Mouse (Mus musculus) left cerebral cortex, postnatal 10 days (tissue): ENCODE data around the gene Iqcb1. TPM values are rescaled to one million over a fixed set of nuclear protein-coding genes. Genes with fewer than 3 reads are reported as not detected.

Experiments used
- DNase-seq, 2 experiments: peaks; one replicate each; pipeline ENCODE4 v3.0.0; 2021 to 2022; ENCODE audit warnings: low spot score in 2 of 2, mixed read lengths in 1 of 2; ENCODE audit errors: extremely low spot score in 1 of 2
- intact Hi-C: fragments of 180-260 bp; cut with DNase I; formaldehyde crosslinking; loops from one replicate; pipeline ENCODE4 v1.15.1; 2025
- total RNA-seq, 2 experiments: library from RNA; stranded (reverse); gene quantifications; 2 replicates each; pipeline ENCODE4 v1.2.3; 2021

Iqcb1 gene
- total RNA-seq, 2 experiments from 2014 or later: 35.4 to 40.0 TPM

GRCm38 (mm10) chr16:36863585-36863984 is 35.4 kb downstream of the Iqcb1 start:
- no peak for DNase-seq
- intact Hi-C loops: no loop called here

GRCm38 (mm10) chr16:36869442-36869841 is 41.3 kb downstream of the Iqcb1 start:
- intact Hi-C loops: no loop called here
- no peak for DNase-seq

GRCm38 (mm10) chr16:36874583-36875275 is 46.5 kb downstream of the Iqcb1 start, which contains the start of the genes Eaf2 and Golgb1:
Eaf2 (minus strand) TSS chr16:36875003.
Golgb1 (plus strand) TSS chr16:36875140.
- peak; percentile 98 to 99 for DNase-seq
- intact Hi-C loops: loop anchor here (2.0 kb wide), 1 partner anchor 136 kb away; the partner anchor contains the start of gene Polq

- peak; percentile 23 to 73 for DNase-seq
Measured at GRCm38 (mm10) chr16:36875276-36875851, 47.2 kb downstream of the Iqcb1 start.

GRCm38 (mm10) chr16:36877316-36877715 is 49.1 kb downstream of the Iqcb1 start:
- intact Hi-C loops: no loop called here
- no peak for DNase-seq

More at GRCm38 (mm10) chr16:36875276-36875851, 47.2 kb downstream of the Iqcb1 start:
- intact Hi-C loops: loop anchor here (2.0 kb wide), 1 partner anchor 135 kb away; the partner anchor contains the start of gene Polq

- intact Hi-C loops: no loop called here
- DNase-seq: no peak
Measured at GRCm38 (mm10) chr16:36882737-36883343, 54.7 kb downstream of the Iqcb1 start.

GRCm38 (mm10) chr16:36884881-36885280 is 56.7 kb downstream of the Iqcb1 start:
- DNase-seq: peak in 1 of 2 experiments; percentile 44
- intact Hi-C loops: no loop called here

- intact Hi-C loops: no loop called here
- DNase-seq: no peak
Measured at GRCm38 (mm10) chr16:36885912-36886311, 57.7 kb downstream of the Iqcb1 start.

GRCm38 (mm10) chr16:36887546-36887945 is 59.4 kb downstream of the Iqcb1 start:
- intact Hi-C loops: no loop called here

GRCm38 (mm10) chr16:36890559-36890958 is 62.4 kb downstream of the Iqcb1 start:
- no peak for DNase-seq
- intact Hi-C loops: loop anchor here (5.0 kb wide), 1 partner anchor 43 kb away; no protein-coding TSS in a partner anchor

More at GRCm38 (mm10) chr16:36887546-36887945, 59.4 kb downstream of the Iqcb1 start:
- DNase-seq: no peak

GRCm38 (mm10) chr16:36891415-36891814 is 63.2 kb downstream of the Iqcb1 start:
- intact Hi-C loops: loop anchor here (5.0 kb wide), 1 partner anchor 44 kb away; no protein-coding TSS in a partner anchor
- DNase-seq: no peak

- intact Hi-C loops: loop anchor here (5.0 kb wide), 1 partner anchor 46 kb away; no protein-coding TSS in a partner anchor
- DNase-seq: no peak
Measured at GRCm38 (mm10) chr16:36893317-36893716, 65.1 kb downstream of the Iqcb1 start.

- DNase-seq: no peak
- intact Hi-C loops: no loop called here
Measured at GRCm38 (mm10) chr16:36896712-36897111, 68.5 kb downstream of the Iqcb1 start.

GRCm38 (mm10) chr16:36903156-36903555 is 75.0 kb downstream of the Iqcb1 start:
- intact Hi-C loops: no loop called here
- no peak for DNase-seq

- intact Hi-C loops: no loop called here
- no peak for DNase-seq
Measured at GRCm38 (mm10) chr16:36911909-36912308, 83.7 kb downstream of the Iqcb1 start.

- DNase-seq: no peak
- intact Hi-C loops: no loop called here
Measured at GRCm38 (mm10) chr16:36912311-36912710, 84.1 kb downstream of the Iqcb1 start.

GRCm38 (mm10) chr16:36914195-36914594 is 86.0 kb downstream of the Iqcb1 start:
- intact Hi-C loops: no loop called here
- no peak for DNase-seq

GRCm38 (mm10) chr16:36918505-36918904 is 90.3 kb downstream of the Iqcb1 start:
- intact Hi-C loops: no loop called here
- DNase-seq: no peak

- no peak for DNase-seq
- intact Hi-C loops: no loop called here
Measured at GRCm38 (mm10) chr16:36920410-36920809, 92.2 kb downstream of the Iqcb1 start.
